In the genomic region with DNA sequence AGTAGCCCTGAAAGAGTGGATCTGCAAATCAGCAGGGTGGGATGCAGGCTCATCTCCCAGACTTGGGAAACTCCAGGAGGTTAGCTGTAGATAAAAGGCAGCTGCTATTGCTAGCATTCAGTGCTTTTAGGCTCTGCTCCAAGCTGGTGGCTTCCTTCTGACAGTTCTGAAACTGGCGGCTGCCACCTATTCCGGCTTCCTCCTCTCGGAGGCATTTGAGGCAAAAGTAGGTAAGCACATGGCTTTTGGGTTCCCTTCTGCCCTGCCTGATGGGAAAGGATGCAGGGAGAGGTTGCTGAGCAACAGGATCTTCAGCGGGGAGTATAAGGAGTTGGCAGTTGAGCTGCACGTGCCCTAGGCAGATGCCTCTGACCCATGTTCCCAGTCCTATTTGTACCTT, we compare ENCODE assay signal across 8 mouse cellular contexts.
DNase-seq lines count a peak whose midpoint lies in the region; ATAC-seq lines count a peak whose summit lies in the region.

No protein-coding gene starts in this region.

- intact Hi-C loops in heart, postnatal 14 days (cut with DNase I) = no loop called here

- no peak for ATAC-seq in cerebellum, adult (ENCODE audit: insufficient number of reproducible peaks, low FRiP score, low TSS enrichment)
- ATAC-seq in megakaryocyte progenitor cell, adult 5-6 weeks (replicated peaks; ENCODE audit: poor library complexity) = no peak

- peak; percentile 8 for DNase-seq in cerebellum, adult 11-12 months
- DNase-seq in cerebellum, adult 9-10 months = peak; percentile 18
- DNase-seq in layer of hippocampus, adult 9-11 months = peak; percentile 37
- DNase-seq in retina, embryonic 14.5 days (ENCODE audit: low spot score) = peak; percentile 16
- DNase-seq in spleen, postnatal 4 days (ENCODE audit: low spot score in 2 of 2) = no peak
- no peak for DNase-seq in heart, postnatal 14 days

Comparison
In these comparisons a context has a peak if more than half of its experiments do, and no peak if none do; other contexts are left out.
1. DNase-seq: peak in cerebellum, adult 11-12 months (single experiment), cerebellum, adult 9-10 months (single experiment), layer of hippocampus, adult 9-11 months (single experiment) and retina, embryonic 14.5 days (single experiment); none in spleen, postnatal 4 days (0 of 2) and heart, postnatal 14 days (0 of 2).